Mouse (Mus musculus) inflammation-experienced regulatory T-cells, adult 16 weeks (primary cell): ENCODE measurements around the gene Tmprss12. TPM values are rescaled to one million over a fixed set of nuclear protein-coding genes. Genes with fewer than 3 reads are reported as not detected.

Experiments
- polyA plus RNA-seq: library from polyadenylated mRNA; unstranded; fragments of 100-300 nt; shearing (Covaris generic); gene quantifications from one replicate; pipeline ENCODE4 v1.2.1, GENCODE M21; 2017

Gene Tmprss12
- not detected for polyA plus RNA-seq

DNA sequence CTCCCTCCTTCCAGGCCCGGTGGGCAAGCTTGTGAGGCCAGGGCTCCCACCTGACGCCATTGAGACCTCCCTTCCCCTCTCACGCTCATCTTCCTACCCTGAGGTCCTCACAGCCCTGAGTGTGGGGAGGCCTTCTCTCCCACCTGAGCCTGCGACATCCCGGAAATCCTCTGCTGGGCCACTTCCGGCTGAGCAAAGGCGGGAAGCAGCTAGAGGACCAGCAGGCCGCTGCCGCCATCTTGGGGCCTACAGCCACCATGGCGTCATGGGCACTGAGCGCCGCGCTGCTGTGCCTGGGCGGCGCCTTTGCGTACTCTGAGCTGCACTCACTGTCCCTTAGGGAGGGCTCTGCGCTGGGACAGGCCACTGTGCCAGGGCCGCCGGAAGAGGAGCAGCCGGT lies at the start of gene Tmprss12:
Tmprss12 (plus strand) TSS at position 212 of the 400 bp plus-strand sequence.

GRCm38 (mm10) chr15:100304019-100304991 lies 23.7 kb downstream of the Tmprss12 start, which contains the start of gene Mettl7a1:
Gene Mettl7a1 (plus strand): TSS chr15:100304140.

GRCm38 (mm10) chr15:100334629-100335028 lies 54.0 kb downstream of the Tmprss12 start, which contains the start of gene Mettl7a3:
Gene Mettl7a3 (plus strand): TSS chr15:100334929.

Other genes with a start within 250 kb of the Tmprss12 start
- 12.0 TPM for gene Dip2b, start 242.2 kb upstream of the Tmprss12 start, polyA plus RNA-seq
- 33.2 TPM for gene Atf1, start 53.0 kb upstream of the Tmprss12 start, polyA plus RNA-seq
- gene Mettl7a1, start 23.3 kb downstream of the Tmprss12 start, polyA plus RNA-seq: 14.1 TPM
- gene Mettl7a3, start 54.1 kb downstream of the Tmprss12 start, polyA plus RNA-seq: not detected
- gene Methig1, start 72.3 kb downstream of the Tmprss12 start, polyA plus RNA-seq: not detected
- not detected for gene Mettl7a2, start 72.4 kb downstream of the Tmprss12 start, polyA plus RNA-seq
- gene Higd1c, start 83.7 kb downstream of the Tmprss12 start, polyA plus RNA-seq: not detected
- gene Gm5475, start 141.3 kb downstream of the Tmprss12 start, polyA plus RNA-seq: not detected
- gene Slc11a2, start 144.2 kb downstream of the Tmprss12 start, polyA plus RNA-seq: 41.8 TPM
- gene Letmd1, start 188.2 kb downstream of the Tmprss12 start, polyA plus RNA-seq: 52.3 TPM
- 4.0 TPM for gene Csrnp2, start 214.7 kb downstream of the Tmprss12 start, polyA plus RNA-seq